Mouse (Mus musculus) cortical plate, adult 2 months (tissue): ENCODE measurements around the gene 9530053A07Rik.

Source experiments
- CTCF ChIP-seq: fragments of 200-500 bp; IDR thresholded peaks from 2 replicates; pipeline ENCODE4 v1.5.1; 2011; ENCODE audit warnings: mild to moderate bottlenecking, control low read depth, low read length; ENCODE audit not compliant: insufficient read depth; ENCODE audit errors: extremely low read depth
- POLR2A ChIP-seq: fragments of 200-500 bp; IDR thresholded peaks from 2 replicates; pipeline ENCODE4 v1.6.1; 2011; ENCODE audit warnings: mild to moderate bottlenecking, low read length, control low read depth; ENCODE audit not compliant: insufficient read depth; ENCODE audit errors: extremely low read depth

- TF ChIP-seq CTCF (no peak), POLR2A (no peak)
Observed at GRCm38 (mm10) chr7:28195414-28196098, 66.3 kb downstream of the 9530053A07Rik start.
